Mouse (Mus musculus) bone marrow macrophage, adult 2 months (primary cell): ENCODE results near the gene Mtch2.

Experiments used
- CTCF ChIP-seq: IDR thresholded peaks from 2 replicates; pipeline ENCODE4 v1.5.1; 2012; ENCODE audit warnings: low read depth, mild to moderate bottlenecking, low read length, moderate library complexity
- POLR2A ChIP-seq: IDR thresholded peaks from 2 replicates; pipeline ENCODE4 v1.6.1; 2012; ENCODE audit warnings: mild to moderate bottlenecking, low read depth, low read length, borderline replicate concordance

GRCm38 (mm10) chr2:90846955-90847680 lies at the start of gene Mtch2:
- no peak for TF ChIP-seq CTCF
- TF ChIP-seq POLR2A, result peak; percentile 87; the same call in 1 of the 2 replicates
